Mouse (Mus musculus) midbrain, postnatal 0 days (tissue): ENCODE data around the gene Ehd2. TPM values are rescaled to one million over a fixed set of nuclear protein-coding genes. Genes with fewer than 3 reads are reported as not detected.

Experiments
- ATAC-seq: fragments of 200-750 bp; cut with Nextera tagmentation; 2 replicates; pipeline ENCODE4 v1.8.0; 2017; ENCODE audit warnings: moderate number of reproducible peaks, mild to moderate bottlenecking, moderate TSS enrichment, moderate library complexity; ENCODE audit not compliant: low FRiP score
- DNase-seq: peaks from one replicate; pipeline ENCODE4 v3.0.0-alpha.2; 2015; ENCODE audit warnings: low spot score
- H3K27ac ChIP-seq: fragments of 300-500 bp; sonication (generic); 2 replicates; pipeline ENCODE4 v1.5.1; 2014; ENCODE audit warnings: low read depth, mild to moderate bottlenecking, low read length, mixed read lengths
- H3K27me3 ChIP-seq: fragments of 300-500 bp; sonication (generic); 2 replicates; pipeline ENCODE4 v1.6.1; 2014; ENCODE audit warnings: low read length, control low read depth, mixed read lengths; ENCODE audit not compliant: insufficient read depth
- H3K36me3 ChIP-seq: fragments of 300-500 bp; sonication (generic); 2 replicates; pipeline ENCODE4 v1.6.1; 2014; ENCODE audit warnings: low read length, control low read depth, mixed read lengths; ENCODE audit not compliant: insufficient read depth
- H3K4me1 ChIP-seq: fragments of 300-500 bp; sonication (generic); 2 replicates; pipeline ENCODE4 v1.6.1; 2014; ENCODE audit warnings: mild to moderate bottlenecking, control low read depth, antibody characterized with exemption, low read length, mixed read lengths; ENCODE audit not compliant: insufficient read depth
- H3K4me2 ChIP-seq: fragments of 300-500 bp; sonication (generic); 2 replicates; pipeline ENCODE4 v1.6.1; 2014; ENCODE audit warnings: low read depth, mild to moderate bottlenecking, low read length, mixed read lengths; ENCODE audit not compliant: poor library complexity, severe bottlenecking
- H3K4me3 ChIP-seq: fragments of 300-500 bp; sonication (generic); 2 replicates; pipeline ENCODE4 v1.5.1; 2014; ENCODE audit warnings: low read depth, mild to moderate bottlenecking, low read length, moderate library complexity
- H3K9ac ChIP-seq: fragments of 300-500 bp; sonication (generic); replicated peaks from 2 replicates; pipeline ENCODE4 v1.6.1; 2014; ENCODE audit warnings: mild to moderate bottlenecking, low read length, moderate library complexity, mixed read lengths; ENCODE audit not compliant: poor library complexity, severe bottlenecking
- H3K9me3 ChIP-seq: fragments of 300-500 bp; sonication (generic); 2 replicates; pipeline ENCODE4 v1.6.1; 2016; ENCODE audit warnings: low read length, control low read depth
- CTCF ChIP-seq: IDR thresholded peaks from 2 replicates; pipeline ENCODE4 v1.5.1; 2016; ENCODE audit warnings: antibody characterized with exemption, mild to moderate bottlenecking
- WGBS: fragments of 180-500 bp; shearing (Covaris S2); extraction: QIAGEN DNeasy Blood & Tissue Kit; methylation state at CpG from one replicate; pipeline ENCODE4 v1.1.7; 2014; 5-methylcytosine and 5-hydroxymethylcytosine counted together
- polyA plus RNA-seq: library from polyadenylated mRNA; unstranded; fragments of >200 nt; fragmentation: Nextera tagmentation; extraction: Ambion mirVana; gene quantifications from 2 replicates; pipeline ENCODE4 v1.2.1, GENCODE M21; 2015
- total RNA-seq: library from RNA; depleted of rRNA; stranded (reverse); fragments of >200 nt; gene quantifications from 2 replicates; pipeline ENCODE4 v1.2.3, GENCODE M21; 2014

The Ehd2 gene
- total and polyA plus RNA-seq, 2 experiments from 2014 or later: 3.9 to 5.9 TPM

DNA sequence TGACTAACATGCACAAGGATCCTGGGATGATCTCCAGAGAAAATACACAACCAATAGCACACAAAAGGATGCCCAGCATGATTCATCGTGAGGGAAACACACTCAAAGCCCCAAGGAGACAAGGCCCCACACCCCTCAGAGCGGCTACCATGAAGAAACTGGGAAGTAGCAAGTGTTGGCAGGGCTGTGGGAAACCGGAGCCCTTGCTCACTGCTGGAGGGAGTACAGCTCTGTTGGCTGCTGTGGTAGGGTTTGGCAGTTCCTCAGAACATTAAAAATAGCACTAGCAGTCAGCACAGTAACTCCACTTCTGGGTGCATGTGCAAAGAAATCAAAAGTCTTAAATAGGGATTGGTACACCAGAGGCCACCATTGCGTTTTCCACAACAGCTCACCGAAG lies 34.8 kb upstream of the Ehd2 start:
- peaks cover 6% of the 10 kb centered on the region; the same call in 1 of the 2 replicates for H3K36me3 ChIP-seq
- ATAC-seq (no peak), DNase-seq (peak; percentile 33)
- H3K4me3 ChIP-seq: no peak overlapping the region
- H3K27me3 ChIP-seq: no peaks in the 10 kb centered on the region
- 82% methylated on average over 5 of the region's 5 CpGs for WGBS
- no peak overlapping the region for H3K4me2 ChIP-seq
- no peak overlapping the region for H3K27ac ChIP-seq
- no peak overlapping the region for H3K9ac ChIP-seq
- H3K9me3 ChIP-seq: no peaks in the 10 kb centered on the region
- no peak for TF ChIP-seq CTCF
- no peaks in the 10 kb centered on the region for H3K4me1 ChIP-seq

DNA sequence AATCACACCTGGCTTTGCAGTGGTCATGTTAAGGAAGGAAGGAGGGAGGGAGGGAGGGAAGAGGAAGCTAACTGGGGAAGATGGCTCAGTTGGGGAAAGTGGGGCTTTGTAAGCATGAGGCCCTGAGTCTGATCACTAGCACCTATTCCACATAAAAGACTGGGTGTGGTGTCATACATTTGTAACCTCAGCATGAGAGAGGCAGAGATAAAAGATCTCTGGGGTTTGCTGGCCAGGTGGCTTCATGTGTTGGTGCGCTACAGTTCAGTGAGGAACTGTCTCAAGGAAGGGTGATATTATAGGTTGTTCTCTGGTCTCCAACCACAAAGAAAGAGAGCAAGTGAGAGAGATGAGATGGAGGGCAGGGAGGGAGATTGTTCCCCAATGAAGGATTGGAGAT lies 34.3 kb upstream of the Ehd2 start:
- Histone ChIP-seq H3K4me1 (no peaks in the 10 kb centered on the region), H3K9ac (no peak overlapping the region), H3K9me3 (no peaks in the 10 kb centered on the region), H3K4me3 (no peak overlapping the region), H3K36me3 (peaks cover 6% of the 10 kb centered on the region; the same call in 1 of the 2 replicates), H3K27me3 (no peaks in the 10 kb centered on the region), H3K27ac (no peak overlapping the region), H3K4me2 (no peak overlapping the region)
- 96% methylated on average over 1 of the region's 1 CpGs for WGBS
- DNase-seq: no peak
- ATAC-seq: no peak
- TF ChIP-seq CTCF: no peak

DNA sequence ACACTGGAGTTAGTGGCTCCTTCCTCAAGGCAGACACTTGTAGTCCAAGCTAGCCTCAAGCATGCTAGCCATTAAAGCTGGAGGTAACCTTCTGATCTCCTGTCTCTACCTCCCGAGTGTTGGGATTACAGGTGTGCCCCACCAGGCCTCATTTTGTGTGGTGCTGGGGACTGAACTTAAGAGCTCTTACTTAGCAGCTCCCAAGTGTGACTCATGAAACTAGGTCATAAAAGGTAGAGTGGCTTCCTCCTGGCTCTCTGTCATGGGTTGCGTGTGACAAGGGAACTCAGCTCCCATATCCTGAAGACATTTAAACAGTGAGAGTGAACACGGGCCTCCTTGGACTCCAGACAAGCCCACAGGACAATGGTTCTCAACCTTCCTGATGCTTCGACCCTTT lies 26.4 kb upstream of the Ehd2 start:
- no peak overlapping the region for H3K4me2 ChIP-seq
- H3K27ac ChIP-seq: no peak overlapping the region
- TF ChIP-seq CTCF: no peak
- H3K36me3 ChIP-seq: peaks cover 29% of the 10 kb centered on the region
- ATAC-seq (no peak), DNase-seq (no peak)
- H3K9me3 ChIP-seq: no peaks in the 10 kb centered on the region
- 95% methylated on average over 4 of the region's 4 CpGs for WGBS
- no peak overlapping the region for H3K4me3 ChIP-seq
- no peaks in the 10 kb centered on the region for H3K4me1 ChIP-seq
- no peak overlapping the region for H3K9ac ChIP-seq
- no peaks in the 10 kb centered on the region for H3K27me3 ChIP-seq

DNA sequence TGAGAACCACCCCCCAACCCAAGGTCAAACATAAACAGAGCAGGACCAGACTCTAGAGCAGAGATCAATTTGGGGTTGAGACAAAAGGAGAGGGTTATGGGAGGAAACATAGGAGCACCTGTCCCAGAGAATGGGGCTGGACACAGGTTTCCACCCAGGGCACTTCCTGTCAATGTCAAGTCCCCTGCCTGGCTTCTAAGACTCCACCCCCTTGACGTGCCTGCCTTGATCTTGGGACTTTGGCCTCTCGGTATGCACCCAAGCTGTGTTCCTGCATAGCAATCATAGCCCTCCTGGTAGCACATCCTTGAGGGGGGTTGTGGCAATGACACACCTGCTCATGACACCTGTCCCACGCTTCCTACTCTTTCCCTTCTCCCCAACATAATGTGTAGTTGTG lies 25.8 kb upstream of the Ehd2 start:
- no peak overlapping the region for H3K4me2 ChIP-seq
- ATAC-seq: no peak
- peaks cover 36% of the 10 kb centered on the region for H3K36me3 ChIP-seq
- no peak overlapping the region for H3K27ac ChIP-seq
- no peak overlapping the region for H3K9ac ChIP-seq
- WGBS: 90% methylated on average over 3 of the region's 3 CpGs
- H3K4me3 ChIP-seq: no peak overlapping the region
- DNase-seq: no peak
- TF ChIP-seq CTCF: no peak
- no peaks in the 10 kb centered on the region for H3K4me1 ChIP-seq
- no peaks in the 10 kb centered on the region for H3K27me3 ChIP-seq
- H3K9me3 ChIP-seq: no peaks in the 10 kb centered on the region

DNA sequence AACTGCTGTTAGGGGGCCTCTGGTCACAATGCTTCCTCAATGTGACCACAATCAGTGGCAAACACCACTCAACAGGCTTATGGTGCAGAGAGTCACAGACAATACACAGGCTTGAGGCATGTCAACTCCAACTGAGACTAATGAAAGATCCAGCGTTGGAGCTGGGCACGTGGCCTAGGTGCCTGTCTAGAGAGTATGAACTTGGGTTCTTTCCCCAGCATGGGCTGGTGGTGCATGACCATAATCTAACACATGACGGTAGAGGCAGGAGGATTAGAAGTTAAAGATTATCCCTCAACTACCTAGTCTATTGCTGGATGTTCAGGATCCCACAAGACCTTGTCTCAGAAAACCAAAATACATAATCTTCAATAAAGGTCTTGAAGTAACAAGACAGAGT lies 24.4 kb upstream of the Ehd2 start:
- H3K4me1 ChIP-seq: no peaks in the 10 kb centered on the region
- WGBS: 85% methylated on average over 3 of the region's 3 CpGs
- H3K27me3 ChIP-seq: no peaks in the 10 kb centered on the region
- H3K36me3 ChIP-seq: peaks cover 44% of the 10 kb centered on the region
- H3K4me3 ChIP-seq: no peak overlapping the region
- H3K4me2 ChIP-seq: no peak overlapping the region
- no peak for DNase-seq
- H3K27ac ChIP-seq: no peak overlapping the region
- TF ChIP-seq CTCF: no peak
- H3K9me3 ChIP-seq: no peaks in the 10 kb centered on the region
- no peak for ATAC-seq
- H3K9ac ChIP-seq: no peak overlapping the region

DNA sequence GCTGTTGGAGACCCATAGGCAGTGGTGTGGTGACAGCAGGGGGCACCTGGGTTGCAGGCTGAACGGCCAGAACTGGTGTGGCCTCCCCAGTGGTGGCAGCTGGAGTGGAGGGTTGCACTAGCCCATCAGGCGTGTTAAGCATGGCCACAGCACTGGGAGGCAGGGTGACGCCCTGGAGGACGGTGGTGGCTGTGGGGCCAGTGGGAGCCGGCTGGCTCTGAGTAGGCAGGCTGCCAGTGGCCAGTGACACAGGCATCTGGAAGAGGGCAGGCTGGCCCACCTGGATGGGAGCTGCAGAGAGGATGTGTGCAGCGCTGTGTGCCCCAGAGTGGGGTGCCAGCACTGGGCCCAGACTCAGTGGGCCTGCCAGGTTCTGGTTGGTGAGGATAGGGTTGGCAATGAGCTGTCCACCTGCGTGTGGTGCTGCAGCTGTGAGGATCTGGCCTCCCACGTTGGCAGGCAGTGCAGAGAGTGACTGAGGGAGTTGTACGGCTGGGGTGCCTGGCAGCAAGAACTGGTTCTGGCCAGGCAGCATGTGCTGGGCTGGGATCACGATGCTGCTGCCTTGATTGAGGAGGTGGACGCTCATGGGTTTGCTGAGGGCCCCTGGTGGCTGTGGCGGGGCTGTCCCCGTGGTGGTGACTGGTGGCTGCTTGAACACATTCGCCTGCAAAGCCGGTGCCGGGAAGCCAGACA lies 20.4 kb upstream of the Ehd2 start:
- no peak overlapping the region for H3K9ac ChIP-seq
- ATAC-seq (peak; percentile 25; the same call in 1 of the 2 replicates), DNase-seq (no peak)
- H3K4me2 ChIP-seq: no peak overlapping the region
- no peak overlapping the region for H3K4me3 ChIP-seq
- no peak for TF ChIP-seq CTCF
- H3K27ac ChIP-seq: no peak overlapping the region
- H3K27me3 ChIP-seq: no peaks in the 10 kb centered on the region
- H3K4me1 ChIP-seq: no peaks in the 10 kb centered on the region
- H3K36me3 ChIP-seq: peaks cover 43% of the 10 kb centered on the region
- H3K9me3 ChIP-seq: no peaks in the 10 kb centered on the region
- WGBS: 95% methylated on average over 16 of the region's 16 CpGs
